Mouse (Mus musculus): ENCODE measurements around the gene Lipm. TPM values are rescaled to one million over a fixed set of nuclear protein-coding genes. Genes with fewer than 3 reads are reported as not detected.

Lipm gene
- total RNA-seq (2023), result not detected in 4 replicates

DNA sequence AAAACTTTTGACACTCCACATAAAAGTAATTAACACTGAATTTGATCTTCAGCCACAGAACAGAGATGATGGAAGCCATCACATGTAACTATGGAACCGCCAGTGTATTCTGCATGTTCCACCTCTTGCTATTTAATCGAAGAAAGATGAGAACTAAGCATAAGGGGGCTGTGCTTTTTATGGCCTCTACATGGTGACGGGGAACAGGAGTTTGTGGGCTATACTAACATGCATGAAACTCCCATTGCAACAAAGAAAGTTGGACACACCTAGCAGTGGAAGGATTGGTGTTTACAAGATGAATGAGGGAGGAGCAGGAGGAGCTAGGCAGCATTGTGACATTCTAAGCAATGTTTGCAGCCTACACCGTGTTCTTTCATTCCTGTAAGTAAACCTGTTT is at the start of gene Lipm:
Lipm (plus strand) TSS at position 301 of the 400 bp plus-strand sequence.

DNA sequence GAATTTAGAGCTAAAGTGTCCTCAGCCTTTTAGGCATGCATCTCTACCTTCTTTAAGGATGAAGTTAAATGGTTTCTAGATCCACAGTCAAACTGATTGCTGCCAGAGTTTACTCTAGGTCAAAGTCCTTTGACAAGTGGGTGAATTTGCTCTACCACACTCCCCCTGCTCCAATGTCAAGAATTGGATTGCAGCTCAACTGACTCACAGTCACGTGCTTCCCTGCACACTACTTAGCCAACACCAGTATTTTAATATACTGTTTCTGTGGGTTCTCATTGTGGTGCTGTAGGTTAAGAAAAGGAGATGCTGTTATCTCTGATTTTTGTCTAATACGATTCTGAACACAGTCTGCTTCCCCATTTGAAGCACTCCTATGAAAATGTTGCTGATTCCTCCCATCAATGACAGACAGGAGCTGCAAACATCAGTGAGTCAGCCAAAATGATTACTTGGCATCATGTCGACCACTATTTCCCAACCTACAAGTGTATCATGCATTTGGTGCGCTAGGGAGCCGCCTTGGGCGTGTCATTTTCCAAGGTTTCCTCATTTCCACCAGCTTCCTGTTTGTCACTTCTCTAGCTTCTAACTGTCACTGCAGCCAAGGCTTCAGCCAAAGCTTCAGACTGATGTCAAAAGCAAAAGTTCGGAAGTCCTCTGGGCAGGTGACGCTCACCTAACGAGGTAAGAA is 33.8 kb upstream of the Lipm start, which contains the start of gene Lipn:
Lipn (plus strand) TSS at position 580 of the 694 bp plus-strand sequence.

DNA sequence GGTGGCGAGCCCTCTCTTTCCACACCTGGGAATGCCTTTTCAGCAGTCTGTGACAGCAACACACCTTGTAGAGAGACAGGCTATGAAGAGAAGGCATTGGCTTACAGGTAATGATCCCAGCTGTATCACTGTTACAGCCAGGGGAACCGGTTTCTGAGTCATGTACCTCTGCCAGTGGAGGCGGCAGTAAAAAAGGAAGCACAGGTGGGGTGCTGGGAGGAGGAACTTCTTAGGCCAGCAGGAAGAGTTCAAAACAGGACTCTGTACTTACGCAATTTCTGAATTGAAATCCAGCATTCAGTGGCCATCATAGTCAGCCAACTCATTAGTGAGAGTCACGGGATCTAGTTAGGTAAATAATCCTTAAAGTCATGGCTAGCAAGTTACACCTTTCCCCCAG is 65.2 kb downstream of the Lipm start, which contains the start of gene Ankrd22:
Ankrd22 (minus strand) TSS at position 163 of the 400 bp plus-strand sequence.

Other genes starting within 250 kb of the Lipm start
- not detected in 4 replicates for gene Lipf, start 139.7 kb upstream of the Lipm start, total RNA-seq (2023)
- not detected in 4 replicates for gene Lipk, start 92.6 kb upstream of the Lipm start, total RNA-seq (2023)
- not detected in 4 replicates for gene Lipn, start 33.6 kb upstream of the Lipm start, total RNA-seq (2023)
- 0.33 to 0.58 TPM (median 0.45 TPM) in 4 replicates for gene Ankrd22, start 65.1 kb downstream of the Lipm start, total RNA-seq (2023)
- gene Stambpl1, start 91.3 kb downstream of the Lipm start, total RNA-seq (2023), result 37.2 to 42.8 TPM (median 38.7 TPM) in 4 replicates
- 0.27 to 1.1 TPM (median 0.35 TPM) in 4 replicates for gene Acta2, start 154.7 kb downstream of the Lipm start, total RNA-seq (2023)
- 2.6 to 4.1 TPM (median 3.2 TPM) in 4 replicates for gene Fas, start 189.7 kb downstream of the Lipm start, total RNA-seq (2023)